Mouse (Mus musculus) lung, embryonic 16.5 days (tissue): Measurements from ENCODE around the gene Cdh13. TPM values are rescaled to one million over a fixed set of nuclear protein-coding genes. Genes with fewer than 3 reads are reported as not detected.
A peak's percentile ranks its signal among the peaks of the same experiment; 100 is the strongest.
"Not testable (repeated sequence)": the region's sequence is repeated elsewhere in the genome, so short reads cannot be mapped to it uniquely, and the experiment has no call there.

Experiments
- ATAC-seq: fragments of 200-750 bp; cut with Nextera tagmentation; 2 replicates; pipeline ENCODE4 v1.8.0; 2017; ENCODE audit warnings: low read depth, mild to moderate bottlenecking, moderate library complexity
- H3K27ac ChIP-seq: fragments of 300-500 bp; sonication (generic); 2 replicates; pipeline ENCODE4 v1.5.1; 2014; ENCODE audit warnings: mild to moderate bottlenecking, control low read depth, low read length
- H3K27me3 ChIP-seq: fragments of 300-500 bp; sonication (generic); 2 replicates; pipeline ENCODE4 v1.6.1; 2014; ENCODE audit warnings: low read depth, low read length, mixed read lengths; ENCODE audit not compliant: control insufficient read depth, insufficient read depth
- H3K36me3 ChIP-seq: fragments of 300-500 bp; sonication (generic); 2 replicates; pipeline ENCODE4 v1.6.1; 2014; ENCODE audit warnings: low read length; ENCODE audit not compliant: control insufficient read depth, insufficient read depth
- H3K4me1 ChIP-seq: fragments of 300-500 bp; sonication (generic); replicated peaks from 2 replicates; pipeline ENCODE4 v1.6.1; 2014; ENCODE audit warnings: low read length, mixed read lengths; ENCODE audit not compliant: control insufficient read depth, insufficient read depth
- H3K4me2 ChIP-seq: fragments of 300-500 bp; sonication (generic); 2 replicates; pipeline ENCODE4 v1.6.1; 2014; ENCODE audit warnings: low read depth, low read length, control low read depth
- H3K4me3 ChIP-seq: fragments of 300-500 bp; sonication (generic); 2 replicates; pipeline ENCODE4 v1.5.1; 2014; ENCODE audit warnings: mild to moderate bottlenecking, low read length, control low read depth
- H3K9ac ChIP-seq: fragments of 300-500 bp; sonication (generic); 2 replicates; pipeline ENCODE4 v1.6.1; 2014; ENCODE audit warnings: low read length, control low read depth
- H3K9me3 ChIP-seq: fragments of 300-500 bp; sonication (generic); 2 replicates; pipeline ENCODE4 v1.6.1; 2016; ENCODE audit warnings: low read length; ENCODE audit not compliant: control insufficient read depth
- WGBS: fragments of 180-500 bp; shearing (Covaris S2); extraction: QIAGEN DNeasy Blood & Tissue Kit; methylation state at CpG from one replicate; pipeline ENCODE4 v1.1.7; 2014; 5-methylcytosine and 5-hydroxymethylcytosine counted together
- polyA plus RNA-seq: library from polyadenylated mRNA; unstranded; fragments of >200 nt; fragmentation: Nextera tagmentation; extraction: Ambion mirVana; gene quantifications from 2 replicates; pipeline ENCODE4 v1.2.1, GENCODE M21; 2015

Cdh13 gene
- polyA plus RNA-seq, 1 experiment from 2014 or later, result 5.8 TPM

DNA sequence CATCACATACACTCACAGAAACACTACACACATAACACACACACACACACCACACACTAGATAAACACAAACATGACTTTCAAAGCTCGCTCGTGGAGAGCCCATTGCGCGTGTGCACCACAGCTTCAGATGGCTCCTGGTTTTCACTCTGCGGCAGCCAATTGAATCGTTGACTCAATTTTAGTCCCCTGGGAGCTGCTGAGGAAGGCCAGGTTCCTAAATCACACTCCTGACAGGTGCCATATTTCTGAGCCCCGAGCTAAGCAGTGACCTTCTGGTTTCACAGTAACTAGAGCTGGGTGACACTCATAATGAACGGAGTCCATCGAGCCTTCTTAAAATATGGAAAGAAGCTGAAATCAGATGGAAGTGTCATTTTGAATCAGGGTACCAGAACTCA is 986.8 kb downstream of the Cdh13 start:
- no peaks in the 10 kb centered on the region for H3K9me3 ChIP-seq
- no peaks in the 10 kb centered on the region for H3K27me3 ChIP-seq
- no peak overlapping the region for H3K4me2 ChIP-seq
- 84% methylated on average over 9 of the region's 9 CpGs for WGBS
- ATAC-seq, result no peak
- H3K36me3 ChIP-seq, result no peaks in the 10 kb centered on the region
- no peak overlapping the region for H3K27ac ChIP-seq
- H3K4me3 ChIP-seq, result no peak overlapping the region
- H3K4me1 ChIP-seq, result no peaks in the 10 kb centered on the region
- H3K9ac ChIP-seq, result no peak overlapping the region

DNA sequence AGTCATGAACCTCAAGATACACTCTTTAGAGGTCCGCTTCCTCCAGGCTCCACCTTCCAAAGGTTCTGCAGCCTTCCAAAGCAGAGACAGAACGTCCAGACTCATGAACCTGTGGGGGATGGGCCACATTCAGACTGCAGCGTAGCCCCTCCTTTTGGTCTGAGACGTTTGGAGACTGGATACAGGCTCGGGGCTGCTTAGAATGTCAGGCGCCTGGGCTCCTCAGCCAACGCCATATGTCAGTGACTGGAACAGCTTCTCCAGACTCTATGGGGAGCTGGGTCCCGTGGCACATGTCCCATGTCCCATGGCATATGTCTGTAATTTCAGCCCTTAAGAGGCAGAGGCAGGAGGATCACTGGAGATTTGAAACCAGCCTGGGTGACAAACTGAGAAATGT is 989.4 kb downstream of the Cdh13 start:
- no peak for ATAC-seq
- Histone ChIP-seq H3K9ac (no peak overlapping the region), H3K4me1 (peaks cover 7% of the 10 kb centered on the region; the same call in 1 of the 2 replicates), H3K4me2 (no peak overlapping the region), H3K27ac (no peak overlapping the region), H3K9me3 (no peaks in the 10 kb centered on the region), H3K27me3 (no peaks in the 10 kb centered on the region), H3K36me3 (no peaks in the 10 kb centered on the region), H3K4me3 (no peak overlapping the region)
- 55% methylated on average over 8 of the region's 8 CpGs for WGBS

DNA sequence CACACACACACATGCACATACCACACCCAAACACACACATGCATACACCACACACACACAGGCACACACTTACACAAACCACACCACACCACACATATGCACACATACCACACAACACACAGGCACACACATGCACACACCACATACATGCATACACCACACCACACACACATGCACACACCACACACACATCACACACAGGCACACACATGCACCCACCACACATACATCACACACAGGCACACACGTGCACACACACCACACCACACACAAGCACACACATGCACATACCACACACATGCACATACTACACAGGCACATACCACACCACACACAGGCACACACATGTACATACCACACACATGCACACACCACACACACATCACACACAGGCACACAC is 991.9 kb downstream of the Cdh13 start:
- no peak overlapping the region for H3K27ac ChIP-seq
- no peaks in the 10 kb centered on the region for H3K9me3 ChIP-seq
- H3K27me3 ChIP-seq, result no peaks in the 10 kb centered on the region
- WGBS, result 83% methylated on average over 1 of the region's 1 CpGs
- H3K36me3 ChIP-seq, result no peaks in the 10 kb centered on the region
- H3K9ac ChIP-seq, result no peak overlapping the region
- no peak overlapping the region for H3K4me3 ChIP-seq
- peaks cover 7% of the 10 kb centered on the region; the same call in 1 of the 2 replicates for H3K4me1 ChIP-seq
- no peak overlapping the region for H3K4me2 ChIP-seq
- no peak for ATAC-seq

DNA sequence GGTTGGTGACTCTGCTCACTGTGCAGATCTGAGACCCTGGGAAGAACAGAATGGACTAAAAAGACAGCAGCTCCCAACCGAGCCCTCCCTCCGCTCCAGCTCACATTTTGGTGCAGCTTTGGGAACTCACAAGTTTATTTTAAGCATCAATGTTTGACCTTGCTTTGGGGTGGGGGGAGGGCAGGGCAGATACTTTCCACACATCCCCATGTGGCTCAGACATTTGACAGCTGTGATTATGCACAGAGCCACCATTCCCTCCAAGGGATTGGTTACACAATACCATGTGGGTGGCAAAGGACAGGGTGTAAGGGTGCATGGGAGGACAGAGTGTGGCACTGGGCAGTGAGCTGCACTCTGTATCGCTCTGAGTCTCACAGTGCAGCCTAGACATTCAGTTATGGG is 993.5 kb downstream of the Cdh13 start:
- H3K4me2 ChIP-seq, result no peak overlapping the region
- no peak overlapping the region for H3K4me3 ChIP-seq
- no peaks in the 10 kb centered on the region for H3K9me3 ChIP-seq
- peaks cover 7% of the 10 kb centered on the region; the same call in 1 of the 2 replicates for H3K4me1 ChIP-seq
- WGBS, result 20% methylated on average over 3 of the region's 3 CpGs
- H3K27ac ChIP-seq, result peak overlapping the region; percentile 73
- no peak overlapping the region for H3K9ac ChIP-seq
- no peaks in the 10 kb centered on the region for H3K27me3 ChIP-seq
- no peaks in the 10 kb centered on the region for H3K36me3 ChIP-seq
- ATAC-seq, result peak; percentile 96

DNA sequence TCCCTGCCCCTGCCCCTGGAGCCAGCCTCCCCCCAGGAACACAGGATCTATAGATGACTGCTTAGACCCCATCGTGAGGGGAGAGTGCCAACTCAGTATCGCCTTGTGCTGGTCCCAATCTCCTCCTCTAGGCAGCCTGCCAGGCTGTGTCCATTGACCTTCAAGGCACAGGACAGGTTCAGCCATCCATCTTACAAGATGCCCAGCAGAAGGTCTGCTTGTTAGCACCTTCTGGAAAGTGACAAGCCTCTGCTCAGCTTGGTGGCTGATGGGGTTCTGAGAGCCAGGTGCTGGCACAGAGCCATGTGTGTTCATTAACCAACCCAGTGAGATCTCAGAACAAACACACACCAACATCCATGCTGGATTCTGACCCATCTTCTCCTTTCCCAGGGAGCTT is 998.2 kb downstream of the Cdh13 start:
- Histone ChIP-seq H3K27me3 (no peaks in the 10 kb centered on the region), H3K4me3 (no peak overlapping the region)

DNA sequence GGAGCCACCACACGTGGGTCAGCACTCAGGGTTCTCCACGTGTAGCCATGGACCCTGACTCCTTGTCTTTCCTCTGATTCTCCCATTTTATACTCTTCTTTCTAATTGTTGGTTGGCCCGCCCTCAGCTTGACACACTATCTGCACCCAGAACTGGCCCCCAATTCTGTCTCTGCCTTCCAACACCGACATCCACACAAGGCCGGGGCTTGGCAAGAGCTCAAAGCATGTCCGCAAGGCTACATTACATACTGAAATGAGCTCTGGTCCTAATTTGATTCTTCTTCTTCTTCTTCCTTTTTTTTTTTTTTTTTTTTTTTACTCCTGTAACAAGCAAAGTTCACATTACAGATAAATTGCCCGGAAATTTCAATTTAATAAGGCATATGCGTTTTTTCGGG is 1001.0 kb downstream of the Cdh13 start:
- Histone ChIP-seq H3K4me1 (no peaks in the 10 kb centered on the region), H3K4me2 (no peak overlapping the region), H3K9me3 (no peaks in the 10 kb centered on the region), H3K9ac (no peak overlapping the region), H3K4me3 (no peak overlapping the region), H3K36me3 (no peaks in the 10 kb centered on the region), H3K27me3 (no peaks in the 10 kb centered on the region), H3K27ac (no peak overlapping the region)
- no peak for ATAC-seq
- WGBS, result 74% methylated on average over 9 of the region's 9 CpGs

More for the DNA sequence above, 998.2 kb downstream of the Cdh13 start:
- WGBS, result 73% methylated on average over 2 of the region's 2 CpGs
- Histone ChIP-seq H3K9me3 (no peaks in the 10 kb centered on the region), H3K27ac (no peak overlapping the region), H3K9ac (no peak overlapping the region), H3K4me1 (peaks cover 2% of the 10 kb centered on the region; the same call in 1 of the 2 replicates), H3K36me3 (no peaks in the 10 kb centered on the region), H3K4me2 (no peak overlapping the region)
- no peak for ATAC-seq

DNA sequence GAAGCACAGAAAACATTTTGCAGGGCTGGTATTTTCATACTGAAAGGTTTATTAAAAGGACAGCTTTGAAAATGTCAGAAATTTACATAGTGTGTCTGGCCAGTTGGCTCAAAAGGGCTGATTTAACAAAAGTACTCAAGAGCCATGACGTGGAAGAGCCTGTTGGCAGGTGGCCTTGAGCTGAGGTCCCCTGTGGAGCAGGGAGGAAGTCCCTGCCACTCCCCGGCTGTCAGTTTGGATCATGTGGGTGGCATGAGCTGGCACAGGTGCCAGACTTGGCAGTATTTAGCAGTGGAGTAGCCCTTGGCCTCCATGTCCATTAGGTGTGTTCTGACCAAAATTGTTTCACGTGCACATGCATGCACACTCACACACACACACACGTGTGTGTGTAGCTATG is 1001.4 kb downstream of the Cdh13 start:
- no peaks in the 10 kb centered on the region for H3K4me1 ChIP-seq
- no peak overlapping the region for H3K9ac ChIP-seq
- ATAC-seq, result no peak
- no peaks in the 10 kb centered on the region for H3K27me3 ChIP-seq
- 68% methylated on average over 4 of the region's 4 CpGs for WGBS
- H3K4me2 ChIP-seq, result no peak overlapping the region
- no peak overlapping the region for H3K4me3 ChIP-seq
- H3K27ac ChIP-seq, result no peak overlapping the region
- H3K36me3 ChIP-seq, result no peaks in the 10 kb centered on the region
- H3K9me3 ChIP-seq, result no peaks in the 10 kb centered on the region

DNA sequence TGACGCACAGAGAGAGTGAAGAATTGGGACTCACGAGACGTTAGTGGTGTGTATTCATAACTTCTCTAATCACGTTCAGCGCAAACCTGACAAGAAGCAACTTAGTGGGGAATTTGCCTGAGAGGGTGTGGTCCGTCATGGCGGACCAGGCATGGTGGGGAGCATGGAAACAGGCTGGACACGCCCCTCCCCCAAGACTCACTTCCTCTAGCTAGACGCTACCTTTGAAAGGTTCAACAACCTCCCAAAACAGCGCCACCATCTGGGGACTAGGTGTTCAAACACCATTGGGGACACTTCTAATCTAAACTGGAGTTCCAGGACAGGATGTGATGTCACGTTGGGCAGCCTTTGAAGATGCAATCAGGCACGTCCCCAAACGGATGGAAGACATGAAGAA is 1011.9 kb downstream of the Cdh13 start:
- H3K27ac ChIP-seq, result no peak overlapping the region
- no peak overlapping the region for H3K4me3 ChIP-seq
- no peak overlapping the region for H3K9ac ChIP-seq
- no peaks in the 10 kb centered on the region for H3K27me3 ChIP-seq
- no peaks in the 10 kb centered on the region for H3K4me1 ChIP-seq
- 73% methylated on average over 13 of the region's 13 CpGs for WGBS
- ATAC-seq, result no peak
- no peaks in the 10 kb centered on the region for H3K36me3 ChIP-seq
- H3K9me3 ChIP-seq, result 0 out of 2 replicates have a peak, but pooled peaks cover 3% of the 10 kb centered on the region
- H3K4me2 ChIP-seq, result no peak overlapping the region

DNA sequence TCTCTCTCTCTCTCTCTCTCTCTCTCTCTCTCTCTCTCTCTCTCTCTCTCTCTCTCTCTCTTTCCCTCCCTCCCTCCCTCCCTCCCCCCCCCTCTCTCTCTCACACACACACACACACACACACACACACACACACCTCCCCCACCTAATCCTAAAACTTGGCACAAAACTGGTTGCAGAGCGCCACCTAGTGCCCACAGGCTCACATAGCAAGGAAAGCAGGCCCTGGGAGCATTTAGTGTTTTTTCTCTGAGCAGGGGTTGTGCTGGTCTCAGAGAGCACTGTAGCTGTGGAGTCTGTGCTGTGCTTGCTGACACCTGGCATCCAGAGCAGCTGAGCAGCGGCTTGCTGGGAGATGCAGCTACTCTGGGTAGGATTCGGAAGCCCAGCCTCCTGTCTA is 1014.2 kb downstream of the Cdh13 start:
- not testable (repeated sequence) for H3K4me3 ChIP-seq, H3K27ac ChIP-seq, H3K4me1 ChIP-seq, ATAC-seq, H3K9me3 ChIP-seq, H3K27me3 ChIP-seq, H3K36me3 ChIP-seq, H3K4me2 ChIP-seq, H3K9ac ChIP-seq
- WGBS, result 25% methylated on average over 3 of the region's 3 CpGs

DNA sequence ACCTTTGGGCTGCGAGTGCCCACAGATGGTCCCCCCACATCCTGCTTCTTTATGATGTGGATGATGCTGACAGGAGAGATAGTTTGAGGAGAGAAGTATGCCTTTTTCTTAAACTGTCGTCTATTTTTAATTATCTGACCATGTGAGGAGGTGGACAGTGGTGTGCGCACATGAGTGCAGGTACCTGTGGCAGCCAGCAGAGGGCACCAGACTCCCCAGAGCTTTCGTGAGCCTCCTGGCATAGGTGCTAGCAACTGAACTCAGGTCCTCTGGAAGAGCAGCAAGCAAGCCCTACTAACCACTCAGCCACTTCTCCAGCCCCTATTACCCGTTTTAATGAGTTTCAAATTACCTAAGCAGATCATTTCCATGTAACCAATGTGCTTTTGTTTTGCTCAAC is 1016.8 kb downstream of the Cdh13 start:
- H3K36me3 ChIP-seq, result no peaks in the 10 kb centered on the region
- no peaks in the 10 kb centered on the region for H3K27me3 ChIP-seq
- WGBS, result 89% methylated on average over 5 of the region's 5 CpGs

More for the DNA sequence above, 1016.8 kb downstream of the Cdh13 start:
- H3K4me2 ChIP-seq, result no peak overlapping the region
- H3K9ac ChIP-seq, result no peak overlapping the region
- no peak for ATAC-seq
- H3K4me3 ChIP-seq, result no peak overlapping the region
- H3K4me1 ChIP-seq, result no peaks in the 10 kb centered on the region
- H3K27ac ChIP-seq, result no peak overlapping the region
- 0 out of 2 replicates have a peak, but pooled peaks cover 6% of the 10 kb centered on the region for H3K9me3 ChIP-seq
